Mouse (Mus musculus) Patski (cell line): ENCODE results near the gene Ripor3. TPM values are rescaled to one million over a fixed set of nuclear protein-coding genes. Genes with fewer than 3 reads are reported as not detected.

Experiments used
- ATAC-seq: fragments of 100-300 bp; one replicate; pipeline ENCODE4 v1.8.0; 2021
- CTCF ChIA-PET: fragments of 350-600 bp; sonication (Branson Sonifier 250); formaldehyde crosslinking; loops from one replicate; lab custom pipeline; 2022; ENCODE audit warnings: inconsistent platforms; lab: Charles Lee
- POLR2A ChIA-PET: fragments of 350-600 bp; sonication (Branson Sonifier 250); formaldehyde crosslinking; loops from one replicate; lab custom pipeline; 2022; ENCODE audit warnings: antibody characterized with exemption, inconsistent platforms; lab: Charles Lee
- DNase-seq: peaks from one replicate; pipeline ENCODE4 v3.0.0-alpha.2; 2011; ENCODE audit warnings: low read depth, low spot score
- H3K27me3 ChIP-seq: fragments of 371-371 bp; one replicate; pipeline ENCODE4 v1.5.1; 2021
- CTCF ChIP-seq: fragments of 100-300 bp; IDR thresholded peaks from one replicate; pipeline ENCODE4 v1.5.1; 2021
- in situ Hi-C: fragments of 300-500 bp; cut with MboI; formaldehyde crosslinking; loops from 3 replicates; pipeline ENCODE4 v1.11.1; 2018; ENCODE audit warnings: low pct_unique_long_range_greater_than_20kb, mixed read lengths
- polyA plus RNA-seq: library from polyadenylated mRNA; unstranded; gene quantifications from one replicate; pipeline ENCODE4 v1.2.3, GENCODE M21; 2021

The Ripor3 gene
- polyA plus RNA-seq, 1 experiment from 2014 or later, result 0.39 TPM

DNA sequence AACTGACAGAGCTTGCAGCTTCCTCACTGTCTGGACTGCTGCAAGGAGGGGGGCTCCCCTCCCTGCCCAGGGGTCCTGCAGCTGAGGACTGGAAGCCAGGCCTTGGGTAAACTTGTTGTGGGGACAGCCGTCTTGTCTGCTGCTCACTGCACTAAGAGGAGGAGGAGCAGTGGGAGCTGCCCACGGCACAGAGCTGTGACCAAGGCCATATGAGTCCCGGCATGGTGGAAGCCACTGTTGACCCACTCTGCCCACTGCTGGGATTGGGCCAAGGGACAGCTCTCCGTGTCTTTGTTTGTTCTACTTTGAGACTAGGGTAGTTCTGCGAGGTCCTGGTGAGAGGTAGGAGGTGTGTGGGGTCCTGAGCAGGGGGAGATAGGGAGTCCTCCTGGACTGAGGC, 38.3 kb downstream of the Ripor3 start:
- no peak for DNase-seq
- CTCF ChIA-PET, result interaction anchor here (1.0 to 1.1 kb wide), 2 partner anchors 11 to 81 kb away, joined by 3 read pairs; no protein-coding TSS in a partner anchor
- ATAC-seq, result no peak
- in situ Hi-C loops, result loop anchor here (10.0 kb wide), 1 partner anchor 67 kb away; no protein-coding TSS in a partner anchor
- POLR2A ChIA-PET, result no interaction called here
- H3K27me3 ChIP-seq, result no peaks in the 10 kb centered on the region
- no peak for TF ChIP-seq CTCF

DNA sequence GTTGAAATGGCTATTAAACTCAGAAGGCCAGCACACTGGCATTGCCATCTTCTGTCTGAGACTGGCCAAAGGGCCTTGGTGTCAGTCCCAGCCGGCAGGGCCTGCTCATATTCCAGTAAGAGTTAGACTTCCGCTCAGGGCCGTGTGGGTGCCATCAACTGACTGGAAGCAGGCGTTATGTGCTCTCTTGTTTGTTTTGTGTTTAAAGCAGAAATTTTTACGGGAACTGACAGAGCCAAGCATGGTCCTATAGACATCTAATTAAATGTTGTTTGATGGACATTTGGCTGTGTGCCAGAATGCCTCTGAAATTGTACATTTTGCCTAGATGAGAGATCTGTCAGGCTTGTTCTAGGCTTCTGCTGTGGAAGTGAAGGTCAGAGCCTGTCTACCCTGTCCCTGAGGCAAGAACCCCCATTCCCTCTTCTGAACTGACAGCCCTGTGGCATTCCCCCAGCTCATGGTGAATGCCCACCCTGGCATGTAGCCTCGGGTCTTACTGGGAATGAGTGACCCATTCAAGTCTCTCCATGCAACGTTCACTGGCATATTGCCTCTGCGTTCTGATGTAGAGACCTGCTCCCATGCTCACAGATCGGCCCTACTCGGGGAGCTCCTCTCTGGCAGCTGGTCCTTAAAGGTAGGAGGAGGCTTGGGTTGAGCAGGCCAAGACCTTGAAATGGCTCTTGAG, 40.4 kb downstream of the Ripor3 start:
- no peaks in the 10 kb centered on the region for H3K27me3 ChIP-seq
- ChIA-PET CTCF (interaction anchor here (0.7 kb wide), 1 partner anchor 13 kb away, joined by 3 read pairs; no protein-coding TSS in a partner anchor), POLR2A (no interaction called here)
- ATAC-seq (no peak), DNase-seq (no peak)
- in situ Hi-C loops, result loop anchor here (10.0 kb wide), 1 partner anchor 65 kb away; no protein-coding TSS in a partner anchor
- no peak for TF ChIP-seq CTCF

DNA sequence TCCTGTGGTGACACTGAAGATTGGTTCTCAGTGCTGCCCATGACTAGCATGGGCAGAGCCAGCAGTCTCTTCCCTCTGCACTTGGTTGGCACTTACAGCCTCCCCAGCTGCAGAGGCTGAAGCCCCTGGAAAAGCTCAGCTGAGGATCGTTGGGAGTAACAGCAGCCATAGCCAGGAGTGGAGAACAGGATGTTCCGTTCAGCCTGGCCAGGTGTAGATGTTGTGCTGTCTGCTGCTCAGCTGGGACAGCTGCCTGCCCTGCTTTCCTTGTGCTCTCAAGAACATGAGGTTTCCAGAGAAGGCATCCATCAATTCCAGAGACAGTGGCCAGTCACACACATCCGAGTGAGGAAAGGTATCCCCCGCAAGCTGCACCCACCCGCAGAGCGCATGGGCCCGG, 41.9 kb downstream of the Ripor3 start:
- no peaks in the 10 kb centered on the region for H3K27me3 ChIP-seq
- ATAC-seq, result no peak
- ChIA-PET CTCF (no interaction called here), POLR2A (no interaction called here)
- DNase-seq, result no peak
- in situ Hi-C loops, result no loop called here
- no peak for TF ChIP-seq CTCF

DNA sequence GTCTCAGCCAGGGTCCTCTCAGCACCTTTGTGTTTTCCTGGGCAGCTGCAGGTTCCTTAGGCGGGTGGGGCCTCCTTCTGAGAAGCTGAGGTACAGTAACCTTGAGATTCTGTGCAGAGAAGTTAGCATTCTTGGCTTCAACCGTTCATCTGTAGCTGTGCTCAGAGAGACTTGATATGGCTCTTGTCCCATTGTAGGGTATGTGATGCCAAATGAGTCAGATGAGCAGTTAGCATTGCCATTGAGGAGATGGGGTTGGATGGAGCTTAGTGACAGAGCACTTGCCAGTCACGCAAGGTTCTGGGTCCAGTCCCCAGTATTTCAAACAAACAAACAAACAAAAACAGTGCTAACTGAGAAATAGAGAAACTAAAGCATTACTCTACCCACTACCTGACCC, 44.5 kb downstream of the Ripor3 start:
- ATAC-seq, result no peak
- H3K27me3 ChIP-seq, result no peaks in the 10 kb centered on the region
- ChIA-PET POLR2A (no interaction called here), CTCF (no interaction called here)
- no peak for TF ChIP-seq CTCF
- in situ Hi-C loops, result no loop called here
- DNase-seq, result no peak

DNA sequence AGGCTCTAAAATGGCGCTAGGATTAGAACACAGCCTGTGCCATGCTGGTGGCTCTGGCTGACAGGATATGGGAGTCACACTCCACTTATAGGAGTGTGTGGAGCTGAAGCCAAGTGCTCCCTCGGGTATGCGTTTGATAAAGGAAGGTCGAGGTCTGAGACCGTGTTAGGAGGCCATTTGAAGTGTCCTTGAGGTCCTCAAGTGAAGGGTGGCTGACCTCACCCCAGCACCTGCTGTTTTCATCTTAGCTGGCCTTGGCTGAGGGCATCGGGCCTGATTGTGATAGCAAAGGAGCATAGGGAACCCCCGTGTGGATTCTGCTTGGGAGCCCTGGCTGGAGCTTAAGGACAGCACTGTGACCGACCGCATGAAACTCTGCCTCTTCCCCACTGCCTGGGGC, 46.1 kb downstream of the Ripor3 start:
- in situ Hi-C loops, result no loop called here
- ChIA-PET POLR2A (no interaction called here), CTCF (interaction anchor here (1.7 kb wide), 1 partner anchor 11 kb away, joined by 7 read pairs; no protein-coding TSS in a partner anchor)
- no peak for DNase-seq
- no peak for ATAC-seq
- H3K27me3 ChIP-seq, result no peaks in the 10 kb centered on the region
- TF ChIP-seq CTCF, result no peak

DNA sequence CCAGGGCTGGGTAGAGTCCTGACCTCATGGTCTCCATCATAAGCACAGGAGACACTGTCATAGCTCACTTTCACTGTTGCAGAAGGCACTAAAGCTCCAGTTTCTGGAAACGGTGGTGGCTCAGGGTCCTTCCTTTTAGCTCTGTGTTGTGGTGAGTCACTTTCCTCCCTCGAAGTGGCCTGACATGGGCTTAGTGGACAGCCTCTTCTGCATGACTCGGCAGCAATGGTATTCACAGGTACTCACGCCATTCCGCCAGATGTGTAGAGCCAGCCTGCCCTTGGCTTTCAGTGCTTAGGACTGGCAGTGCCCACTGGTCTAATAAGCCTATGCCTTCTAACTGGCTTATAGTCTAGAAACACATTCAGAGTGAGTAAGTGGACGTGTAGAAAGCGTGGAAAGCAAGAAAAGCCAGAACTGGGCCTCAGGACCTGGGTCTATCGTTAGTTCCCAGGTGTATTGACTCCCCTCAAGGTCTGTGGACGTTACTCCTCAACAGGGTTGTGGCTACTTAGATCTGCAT, 46.6 kb downstream of the Ripor3 start:
- ChIA-PET CTCF (interaction anchor here (1.7 kb wide), 1 partner anchor 10 kb away, joined by 7 read pairs; no protein-coding TSS in a partner anchor), POLR2A (no interaction called here)
- in situ Hi-C loops, result no loop called here
- TF ChIP-seq CTCF, result no peak
- ATAC-seq, result no peak
- H3K27me3 ChIP-seq, result no peaks in the 10 kb centered on the region
- no peak for DNase-seq

DNA sequence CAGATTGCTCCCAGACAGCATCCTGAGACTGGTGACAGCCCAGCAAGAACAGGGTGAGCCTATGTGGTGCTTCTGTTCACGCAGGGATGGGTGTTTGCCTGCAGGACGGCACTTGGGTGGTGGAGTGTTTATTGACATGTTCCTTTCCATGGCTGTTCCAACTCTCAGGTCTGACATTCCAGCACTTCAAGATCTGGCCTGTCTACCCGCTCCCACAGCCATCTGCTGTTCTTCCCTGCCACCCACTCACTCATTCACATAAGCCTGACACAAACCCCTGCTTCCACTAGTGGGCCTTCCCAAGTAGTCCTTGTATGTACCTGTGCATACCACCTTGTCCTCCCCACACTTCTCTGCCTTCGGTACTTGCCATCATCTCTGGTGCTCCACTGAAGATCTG, 47.2 kb downstream of the Ripor3 start:
- DNase-seq, result no peak
- H3K27me3 ChIP-seq, result no peaks in the 10 kb centered on the region
- in situ Hi-C loops, result no loop called here
- POLR2A ChIA-PET, result no interaction called here
- CTCF ChIA-PET, result no interaction called here
- ATAC-seq, result no peak
- no peak for TF ChIP-seq CTCF

DNA sequence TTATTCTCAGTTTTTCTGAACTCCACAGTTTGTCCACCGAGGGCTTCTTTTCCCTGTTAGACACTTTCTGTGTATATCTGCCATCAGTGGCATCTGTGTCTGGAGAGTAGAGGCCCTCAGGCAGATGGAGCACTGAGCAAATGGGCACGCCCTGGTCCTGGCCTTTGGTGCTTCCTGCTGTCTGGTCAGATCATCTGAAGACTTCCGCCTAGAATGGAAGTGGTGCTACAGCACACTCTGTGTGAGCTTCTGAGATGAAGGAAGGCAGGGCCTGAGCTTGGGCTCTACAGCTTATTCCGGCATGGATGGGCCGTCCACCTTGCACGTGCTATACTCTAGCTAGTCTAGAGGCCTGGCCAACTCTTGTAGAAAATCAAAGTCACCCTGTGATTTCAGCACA, 48.1 kb downstream of the Ripor3 start:
- no peaks in the 10 kb centered on the region for H3K27me3 ChIP-seq
- CTCF ChIA-PET, result interaction anchor here (0.9 to 1.1 kb wide), 2 partner anchors 48 to 281 kb away, joined by 3 read pairs; partner anchors contain the start of gene Ripor3
- no peak for TF ChIP-seq CTCF
- POLR2A ChIA-PET, result no interaction called here
- ATAC-seq, result no peak
- DNase-seq, result no peak
- in situ Hi-C loops, result no loop called here

DNA sequence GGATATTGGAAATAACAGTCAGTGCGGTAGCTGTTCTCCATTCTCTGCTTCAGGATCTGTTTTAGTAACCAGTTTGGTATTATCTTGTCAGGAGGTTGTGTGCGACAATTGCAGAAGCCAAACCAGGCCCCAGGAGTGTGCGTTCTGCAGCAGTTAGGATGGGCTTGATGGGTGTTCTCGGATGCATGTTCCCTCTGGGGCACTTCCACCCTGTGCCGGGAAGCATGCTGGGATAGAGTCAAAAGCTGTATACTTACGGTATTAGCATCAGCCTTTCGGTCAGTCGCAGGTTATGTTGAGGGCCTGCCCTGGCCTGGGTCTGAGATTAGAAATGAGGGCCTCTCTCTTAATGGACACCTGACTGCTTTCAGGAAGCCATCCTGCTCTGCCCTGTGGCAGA, 49.8 kb downstream of the Ripor3 start:
- ChIA-PET POLR2A (interaction anchor here (0.9 to 1.3 kb wide), 2 partner anchors 24 to 25 kb away, joined by 3 read pairs; no protein-coding TSS in a partner anchor), CTCF (interaction anchor here (1.2 kb wide), 1 partner anchor 12 kb away, joined by 3 read pairs; no protein-coding TSS in a partner anchor)
- in situ Hi-C loops, result no loop called here
- H3K27me3 ChIP-seq, result no peaks in the 10 kb centered on the region
- no peak for ATAC-seq
- no peak for TF ChIP-seq CTCF
- DNase-seq, result no peak

DNA sequence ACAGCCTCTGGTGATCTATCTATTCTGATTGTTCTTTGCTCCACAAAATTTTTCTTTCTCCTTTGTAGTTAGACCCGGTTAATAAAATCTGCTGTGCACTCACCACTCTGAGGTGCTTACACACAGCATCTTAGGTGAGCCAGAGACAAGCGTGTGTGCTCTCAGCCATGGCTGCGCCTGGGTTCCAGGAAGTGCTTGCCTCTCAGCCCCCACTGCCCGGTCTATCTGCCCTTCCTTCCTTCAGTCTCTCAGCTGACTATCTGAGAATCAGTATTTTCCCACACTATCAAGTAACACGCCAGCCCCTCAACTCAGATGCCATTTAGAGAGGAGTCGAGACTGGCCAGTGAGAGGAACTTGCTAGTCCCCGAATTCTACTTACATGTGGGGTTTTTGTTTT, 50.4 kb downstream of the Ripor3 start:
- in situ Hi-C loops, result no loop called here
- no peak for DNase-seq
- no peak for ATAC-seq
- CTCF ChIA-PET, result no interaction called here
- POLR2A ChIA-PET, result no interaction called here
- no peak for TF ChIP-seq CTCF
- no peaks in the 10 kb centered on the region for H3K27me3 ChIP-seq

DNA sequence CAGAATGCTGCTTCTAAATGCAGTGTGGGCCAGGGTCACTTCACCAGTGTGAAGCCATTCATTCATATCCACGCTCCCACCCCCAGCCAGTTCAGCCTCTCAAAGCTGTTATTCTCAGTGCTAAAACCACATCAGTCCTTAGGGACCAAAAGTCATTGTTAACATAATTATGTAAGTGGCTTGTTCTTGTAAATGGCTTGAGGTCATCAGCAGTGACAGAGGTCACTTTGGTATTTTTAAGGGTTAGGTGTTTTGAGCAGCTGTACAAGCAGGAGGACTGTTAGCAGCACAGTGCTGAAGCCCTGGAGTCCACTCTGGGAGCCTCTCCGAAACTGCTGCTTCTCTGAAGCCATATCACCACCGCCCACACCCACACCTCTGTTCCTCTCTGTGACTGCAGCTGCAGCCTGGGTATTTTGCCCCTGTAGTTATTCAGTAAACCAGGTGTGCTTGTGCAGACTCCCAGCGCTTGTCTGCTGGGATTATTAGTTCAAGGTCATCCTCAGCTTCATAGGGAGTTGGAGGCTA, 51.0 kb downstream of the Ripor3 start:
- ATAC-seq (no peak), DNase-seq (no peak)
- in situ Hi-C loops, result no loop called here
- CTCF ChIA-PET, result no interaction called here
- POLR2A ChIA-PET, result no interaction called here
- TF ChIP-seq CTCF, result no peak
- H3K27me3 ChIP-seq, result no peaks in the 10 kb centered on the region
